Mouse (Mus musculus) frontal cortex, postnatal 36 days (tissue): ENCODE measurements around the gene Tbc1d1.

Source experiments
- DNase-seq, 2 experiments: peaks; one replicate each; pipeline ENCODE4 v3.0.0; 2022; ENCODE audit warnings: low spot score in 2 of 2

Gene Tbc1d1

DNA sequence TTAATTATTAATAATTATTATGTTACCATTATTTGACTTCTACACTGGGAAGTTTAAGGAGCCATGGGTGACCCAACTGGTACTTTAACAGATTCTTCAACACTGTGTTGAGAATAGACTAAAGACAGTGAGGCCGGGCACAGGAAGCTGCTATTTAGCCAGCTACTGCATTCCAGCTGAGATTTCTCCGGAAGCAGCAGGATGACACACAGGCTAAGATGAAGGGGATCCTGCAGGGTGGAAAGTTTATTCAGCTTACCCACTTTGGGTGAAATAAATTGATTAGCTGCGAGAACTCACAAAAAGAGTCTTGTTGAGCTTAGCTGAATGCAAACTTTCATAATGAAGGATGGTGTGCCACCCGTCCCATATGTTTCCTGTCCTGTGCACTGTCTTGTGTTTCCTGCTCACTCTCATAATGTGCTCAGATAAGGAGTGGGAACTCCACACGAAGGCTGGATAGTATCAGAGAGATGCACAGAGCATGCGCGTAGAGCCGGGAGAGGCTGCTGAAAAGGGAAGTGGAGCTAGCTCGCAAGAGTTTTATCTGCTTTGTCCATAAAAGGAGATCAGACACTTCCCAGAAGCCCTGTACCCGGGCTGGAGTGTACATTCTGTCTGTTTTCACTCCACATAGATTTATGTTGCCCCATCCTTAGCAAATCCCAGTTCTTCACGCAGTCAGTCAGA, at the start of gene Tbc1d1:
TSS of gene Tbc1d1 (plus strand) at position 445 of the 690 bp plus-strand sequence.
- peak; percentile 17 to 23 for DNase-seq

DNA sequence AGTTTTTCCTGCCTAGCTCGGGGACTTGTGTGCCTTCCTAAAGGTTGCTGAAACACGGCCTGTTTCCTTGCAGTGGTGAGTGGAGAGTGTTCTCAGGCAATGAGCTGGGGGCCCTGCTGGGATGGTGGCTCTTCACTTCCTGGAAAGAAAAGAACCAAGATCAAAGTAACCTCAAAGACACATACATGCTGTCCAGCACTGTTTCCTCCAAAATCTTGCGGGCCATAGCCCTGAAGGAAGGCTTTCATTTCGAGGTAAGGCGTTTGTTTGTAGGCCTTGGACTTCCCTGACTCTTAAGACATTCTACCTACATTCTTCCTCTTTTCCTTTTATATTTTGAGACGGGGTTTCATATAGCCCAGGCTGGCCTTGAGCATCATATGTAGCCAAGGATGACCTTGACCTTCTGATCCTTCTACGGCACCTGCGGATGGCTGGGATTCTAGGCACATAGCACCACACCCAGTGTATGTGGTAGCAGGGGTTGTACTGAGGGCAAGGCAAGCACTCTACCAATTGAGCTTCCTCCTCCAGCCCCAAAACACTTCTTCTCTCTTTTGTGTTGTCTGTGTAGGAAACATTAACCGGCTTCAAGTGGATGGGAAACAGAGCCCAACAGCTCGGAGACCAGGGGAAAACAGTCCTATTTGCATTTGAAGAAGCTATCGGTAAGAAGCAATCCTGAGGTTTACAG, 48.4 kb upstream of the Tbc1d1 start:
- DNase-seq = no peak

DNA sequence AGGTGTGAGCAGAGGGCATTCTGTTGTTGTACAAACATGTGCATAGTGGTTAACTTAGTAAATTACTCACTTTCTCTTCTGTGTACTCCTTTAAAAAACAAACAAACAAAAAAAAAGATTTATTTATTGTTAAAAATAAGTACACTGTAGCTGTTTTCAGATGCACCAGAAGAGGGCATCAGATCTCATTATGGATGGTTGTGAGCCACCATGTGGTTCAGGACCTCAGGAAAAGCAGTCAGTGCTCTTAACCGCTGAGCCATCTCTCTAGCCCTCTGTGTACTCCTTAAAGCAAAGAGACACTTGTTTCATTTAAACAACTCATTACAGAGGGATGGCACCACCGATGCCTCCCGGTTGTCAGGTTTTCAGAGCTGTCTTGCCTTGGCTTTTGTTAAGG, 46.9 kb upstream of the Tbc1d1 start:
- peak in 1 of 2 experiments; percentile 12 for DNase-seq

DNA sequence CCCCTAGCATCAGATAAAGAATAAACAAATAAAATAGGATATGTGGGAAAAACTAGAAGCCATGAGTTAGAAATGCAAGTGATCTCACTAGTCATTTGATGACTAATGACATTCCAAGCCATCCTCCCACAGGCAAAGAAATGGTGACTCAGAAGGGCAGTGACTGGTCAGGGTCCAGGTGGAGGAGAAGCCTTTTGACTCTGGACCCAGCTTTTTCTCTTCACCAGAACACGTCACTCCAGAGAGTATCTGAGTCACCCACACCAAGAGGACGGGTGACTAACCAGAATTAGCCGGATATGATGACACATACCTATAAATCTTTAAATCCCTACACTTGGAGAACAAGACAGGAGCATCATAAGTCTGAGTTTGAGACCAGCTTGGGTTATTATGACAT, 43.7 kb upstream of the Tbc1d1 start:
- DNase-seq = no peak

DNA sequence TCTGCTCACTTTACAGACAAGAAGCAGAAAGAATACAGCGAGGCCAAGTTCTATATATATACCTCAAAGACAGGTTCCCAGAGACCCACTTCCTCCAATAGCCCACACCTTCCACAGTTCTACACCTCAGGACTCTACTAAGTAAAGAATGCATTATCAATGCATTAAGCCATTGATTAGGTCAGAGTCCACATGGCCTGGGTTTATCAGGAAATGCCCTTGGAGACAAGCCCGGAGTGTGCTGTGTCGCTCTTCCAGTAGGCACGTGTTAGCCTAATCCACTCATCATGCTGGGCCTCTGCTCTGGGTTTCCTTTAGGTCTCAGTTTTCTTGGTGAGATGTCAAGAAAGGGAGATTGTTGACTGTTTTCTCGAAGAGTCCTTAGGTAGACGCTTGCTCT, 41.9 kb upstream of the Tbc1d1 start:
- no peak for DNase-seq

DNA sequence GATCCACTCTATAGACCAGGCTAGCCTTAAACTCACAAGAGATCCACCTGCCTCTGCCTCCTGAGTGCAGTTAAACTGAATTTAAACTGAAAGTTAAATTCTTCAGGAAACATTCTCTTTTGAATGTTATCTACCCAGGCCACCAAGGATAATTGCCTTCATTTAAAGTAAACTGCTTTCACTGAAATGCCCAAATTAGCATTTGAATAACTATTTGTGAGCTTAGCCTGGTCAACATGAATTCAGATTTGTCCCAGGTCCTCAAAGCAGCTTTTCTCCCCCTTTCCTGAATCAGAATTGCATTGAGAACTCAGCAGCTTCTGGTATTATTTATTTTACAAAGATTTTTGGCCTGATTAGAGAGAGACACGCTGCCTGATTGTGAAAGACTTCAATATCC, 38.9 kb upstream of the Tbc1d1 start:
- no peak for DNase-seq

DNA sequence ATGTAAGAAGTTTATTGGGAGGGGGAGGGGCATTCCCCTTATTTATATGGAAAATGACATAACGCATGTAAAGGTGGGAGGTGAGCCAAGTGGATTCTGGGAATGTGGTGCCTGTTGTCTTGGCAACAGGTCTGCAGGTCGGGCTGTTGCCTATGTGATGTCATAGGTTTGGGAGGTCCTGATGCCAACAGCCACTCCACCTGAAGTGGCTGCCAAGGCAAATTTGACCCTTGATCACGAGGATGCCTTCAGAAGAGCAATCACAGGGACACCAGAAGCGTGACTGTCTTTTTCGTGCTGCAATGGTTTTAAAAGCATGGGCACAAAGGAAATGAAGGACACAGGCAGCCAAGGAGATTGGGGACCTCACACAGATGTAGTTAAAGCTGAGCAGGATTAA, 30.3 kb upstream of the Tbc1d1 start:
- no peak for DNase-seq

DNA sequence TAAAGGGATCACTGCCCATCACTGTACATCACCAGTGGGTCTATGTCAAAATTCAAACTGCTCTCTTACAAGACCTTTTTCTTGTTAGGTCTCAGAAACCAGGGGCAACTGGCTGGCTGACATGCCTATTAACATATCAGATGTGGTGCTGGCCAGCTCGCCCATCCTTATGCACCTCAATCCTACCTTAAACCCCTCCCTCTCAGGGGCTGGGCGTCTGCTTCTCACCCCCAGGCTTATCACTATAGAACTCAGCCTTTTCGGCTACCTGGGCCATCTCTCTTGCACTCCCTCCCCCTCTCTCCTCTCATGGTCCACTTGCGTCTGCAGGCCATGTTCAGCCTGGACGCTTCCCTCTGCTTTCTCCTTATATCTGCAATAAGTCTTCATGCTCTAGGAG, 24.6 kb upstream of the Tbc1d1 start:
- DNase-seq = no peak

DNA sequence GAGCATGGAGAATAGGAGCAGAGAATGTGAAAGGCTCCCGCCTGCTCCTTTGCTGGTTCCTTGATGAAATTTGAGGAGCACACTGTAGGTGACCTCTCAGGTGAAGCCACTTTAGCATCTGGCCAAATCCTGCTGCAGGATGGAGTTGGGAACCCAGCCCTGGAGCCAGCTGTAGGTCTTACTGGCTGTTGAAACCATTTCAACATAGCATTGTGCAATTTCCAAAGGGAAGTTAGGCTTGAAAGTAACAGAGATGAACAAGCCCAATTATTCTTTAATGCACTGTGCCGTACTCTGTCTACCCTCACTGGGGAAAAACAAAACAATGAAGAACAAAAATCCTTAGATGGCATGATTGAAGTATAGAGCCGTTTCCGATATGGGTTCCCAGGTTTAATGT, 22.2 kb upstream of the Tbc1d1 start:
- DNase-seq = no peak

DNA sequence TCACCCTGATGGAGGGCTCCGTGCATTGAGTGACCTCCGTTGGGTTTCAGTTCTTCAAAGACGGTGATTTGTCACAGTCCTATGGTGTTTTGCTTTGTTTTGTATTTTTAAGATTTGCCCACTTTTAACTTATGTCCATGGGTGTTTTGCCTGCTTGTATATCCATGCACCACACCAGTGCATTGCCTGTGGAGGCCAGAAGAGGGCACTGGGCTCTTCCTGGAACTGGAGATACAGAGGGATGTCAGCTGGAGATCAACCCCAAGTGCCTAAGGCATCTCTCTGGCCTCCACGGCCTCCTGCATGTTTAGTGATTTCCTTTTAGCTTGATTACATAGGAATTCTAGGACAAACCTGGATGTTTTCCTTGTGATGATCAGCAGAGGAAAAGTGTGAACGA, 19.8 kb upstream of the Tbc1d1 start:
- DNase-seq = no peak

DNA sequence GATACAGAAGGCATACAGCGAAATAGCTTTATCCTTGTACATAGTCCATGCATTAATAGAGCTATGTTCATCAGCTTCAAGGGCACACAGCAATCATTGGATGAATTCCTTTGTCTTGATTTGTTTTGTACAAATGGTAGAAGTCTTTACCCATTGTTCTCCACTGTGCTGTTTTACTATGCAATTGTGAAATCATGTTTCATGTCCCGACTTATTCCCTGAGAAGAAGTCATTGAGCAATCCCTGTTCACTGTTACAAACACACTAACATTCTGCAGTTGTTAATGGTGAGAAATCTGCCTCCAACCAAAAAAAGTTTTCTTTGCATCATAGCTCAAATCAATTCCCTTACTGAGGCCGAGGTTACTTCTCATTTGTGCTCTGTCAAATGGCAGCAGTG, 15.9 kb upstream of the Tbc1d1 start:
- DNase-seq = no peak

DNA sequence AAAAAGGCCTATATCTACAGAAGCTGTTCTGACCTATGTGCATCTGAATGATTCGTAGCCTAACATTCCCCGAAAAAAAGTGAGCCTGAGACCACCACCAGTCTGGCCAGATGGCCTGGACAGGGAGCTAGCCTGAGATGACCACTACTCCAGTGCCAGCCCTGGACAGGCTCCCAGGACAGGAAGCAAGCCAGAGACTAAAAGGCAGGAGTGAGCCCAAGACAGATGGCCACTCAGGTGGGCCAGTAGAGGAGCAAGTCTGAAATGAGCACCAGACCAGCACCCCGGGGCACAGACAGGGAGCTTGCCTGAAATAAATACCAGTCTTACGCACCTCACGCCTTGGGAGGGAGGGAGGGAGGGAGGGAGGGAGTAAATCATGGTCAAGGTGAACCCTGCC, 11.8 kb upstream of the Tbc1d1 start:
- DNase-seq = no peak

DNA sequence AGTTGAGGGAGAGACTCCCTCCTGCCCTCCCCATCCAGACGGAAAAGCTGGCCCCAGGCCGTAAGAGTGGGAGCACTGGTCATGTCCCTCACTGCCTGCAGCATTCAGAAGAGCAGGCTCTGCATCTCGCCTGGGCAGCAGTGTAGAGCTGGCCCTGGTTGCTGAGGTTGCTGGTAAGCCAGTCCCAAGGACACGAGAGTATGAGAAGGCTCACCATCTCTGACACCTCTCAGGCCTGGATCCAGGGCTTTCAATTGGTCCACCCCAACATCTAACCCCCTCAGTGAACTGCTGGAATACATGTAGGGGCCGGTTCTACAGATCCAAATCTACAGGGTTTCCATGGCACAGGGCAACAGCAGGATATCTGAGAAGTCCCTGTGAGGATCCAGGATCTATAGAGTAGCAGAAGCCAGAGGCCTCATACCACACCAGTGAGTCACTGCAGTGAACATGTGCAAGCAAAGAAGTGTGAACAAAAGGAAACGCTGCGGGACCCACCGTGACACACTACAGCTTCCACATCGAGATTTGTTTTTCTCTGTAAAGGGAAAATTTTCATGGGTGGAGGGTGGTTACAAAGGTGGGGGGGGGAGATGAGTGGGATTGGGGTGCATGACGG, 9.6 kb upstream of the Tbc1d1 start:
- DNase-seq = no peak

DNA sequence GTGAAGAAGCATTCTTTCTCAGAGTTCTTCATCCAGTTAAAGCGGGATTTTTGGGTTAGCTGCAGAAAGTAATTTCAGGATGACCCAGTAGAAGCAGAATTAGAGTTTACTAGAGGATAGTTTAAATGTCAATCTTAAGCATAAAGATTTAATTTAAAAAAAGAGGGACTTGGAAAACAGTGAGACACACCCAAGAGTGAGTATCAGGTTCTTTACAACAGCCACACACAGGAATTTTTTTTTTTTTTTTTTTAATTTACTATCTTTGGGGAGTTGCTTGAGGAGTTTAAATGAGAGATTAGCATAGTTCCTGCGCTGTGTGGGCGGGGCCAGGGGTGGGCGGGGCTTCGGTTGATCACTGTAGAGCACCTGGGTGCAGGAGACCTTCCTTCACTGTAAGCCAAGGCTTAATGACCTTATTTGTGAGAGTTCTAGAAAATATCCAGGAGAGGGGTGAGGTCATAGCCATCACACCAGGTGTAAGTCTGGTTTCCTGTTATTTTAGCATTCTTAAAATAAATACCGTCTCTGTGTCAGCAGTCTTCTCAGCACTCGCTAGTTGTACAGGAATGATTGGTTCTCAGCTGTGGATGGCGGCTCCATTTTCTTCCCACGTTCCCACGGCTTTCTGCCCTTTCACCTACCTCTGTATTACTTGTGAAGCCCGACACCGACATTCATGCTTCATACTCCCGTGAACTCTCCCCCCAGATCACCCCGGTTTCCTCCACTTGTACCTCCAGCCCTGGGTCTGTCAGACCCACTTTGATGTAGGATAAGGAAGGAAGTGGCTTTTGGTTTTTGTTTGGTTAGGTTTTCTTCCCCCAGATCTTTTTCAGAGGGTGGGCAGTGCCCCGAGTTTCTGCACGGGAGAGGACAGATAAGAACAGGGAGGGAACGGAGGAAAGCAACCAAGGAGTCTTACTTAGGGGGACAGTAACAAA, 6.6 kb upstream of the Tbc1d1 start:
- no peak for DNase-seq

DNA sequence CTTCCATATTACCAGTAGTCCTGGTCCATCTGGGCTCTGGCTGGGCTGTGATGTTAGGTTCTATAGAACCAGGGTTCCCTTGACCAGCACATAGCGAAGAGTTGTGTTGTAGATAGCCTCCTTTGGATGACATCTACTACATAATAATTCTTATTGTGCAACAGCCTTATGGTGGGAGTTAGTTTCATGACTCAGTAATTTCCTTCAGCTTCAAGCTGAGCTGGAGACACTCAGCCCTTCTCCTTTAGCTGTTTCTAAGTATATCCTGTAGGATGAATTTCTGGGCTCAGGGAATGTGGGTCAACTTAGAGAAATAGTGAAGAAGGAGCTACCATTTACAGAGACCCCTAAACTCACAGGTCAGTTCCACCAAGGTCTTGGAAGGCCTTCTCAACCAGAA, 2.8 kb upstream of the Tbc1d1 start:
- DNase-seq = peak; percentile 12 to 14

DNA sequence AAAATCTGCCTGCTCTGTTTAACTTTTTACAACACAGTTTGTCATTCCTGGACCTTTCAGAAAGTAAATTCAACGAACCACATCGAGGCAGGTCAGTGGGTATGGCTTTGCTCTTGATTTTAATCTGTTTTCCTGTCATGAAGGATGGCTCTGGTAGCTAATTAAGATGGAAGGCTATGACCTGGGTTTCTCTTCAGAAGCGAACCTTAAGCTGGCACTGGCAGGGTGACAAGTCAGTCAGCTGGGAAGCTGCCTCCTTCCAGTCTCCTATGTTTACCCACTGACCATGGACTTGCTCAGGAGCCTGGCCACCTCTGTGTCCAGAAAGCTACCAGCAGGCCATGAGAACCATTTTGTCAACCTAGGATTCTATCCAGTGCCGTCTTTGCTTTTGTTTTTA, 474 bp downstream of the Tbc1d1 start:
- no peak for DNase-seq

DNA sequence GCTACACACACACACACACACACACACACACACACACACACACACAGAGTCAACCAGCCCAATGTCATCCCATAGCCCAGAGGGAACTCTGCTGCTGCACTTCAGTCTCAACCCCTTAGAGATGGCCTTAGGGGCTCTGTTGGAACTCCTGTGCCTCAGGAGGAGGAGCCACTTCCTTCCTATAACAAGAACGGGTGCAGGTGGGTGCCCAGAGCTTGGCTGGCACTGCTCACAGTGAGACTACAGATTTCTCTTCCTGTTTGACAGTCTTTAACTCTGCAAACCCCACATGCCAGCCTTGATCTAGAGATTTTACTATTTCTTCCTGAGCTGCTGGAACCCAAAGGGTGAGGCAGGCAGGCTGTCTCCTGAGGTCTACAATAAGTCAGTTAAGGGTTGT, 1.8 kb downstream of the Tbc1d1 start:
- no peak for DNase-seq

DNA sequence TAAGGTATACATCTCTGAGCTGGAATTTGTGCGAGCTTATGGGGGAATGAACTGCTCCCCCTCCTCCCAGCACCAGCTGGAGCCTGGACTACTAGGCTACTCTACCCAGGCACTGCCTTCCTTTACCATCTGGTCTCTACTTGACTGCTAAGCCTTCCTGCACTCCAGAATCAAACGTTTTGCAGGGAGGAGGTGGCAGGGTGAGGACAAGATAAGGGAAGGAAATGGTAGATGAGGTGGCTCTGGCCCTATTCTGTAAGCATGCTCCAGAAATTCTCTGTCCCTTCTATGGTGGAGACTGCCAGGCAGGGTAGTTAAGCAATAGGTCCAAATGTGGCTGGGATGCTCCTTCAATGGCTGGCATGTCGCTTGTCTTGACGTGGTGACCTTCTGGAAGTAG, 2.4 kb downstream of the Tbc1d1 start:
- no peak for DNase-seq

DNA sequence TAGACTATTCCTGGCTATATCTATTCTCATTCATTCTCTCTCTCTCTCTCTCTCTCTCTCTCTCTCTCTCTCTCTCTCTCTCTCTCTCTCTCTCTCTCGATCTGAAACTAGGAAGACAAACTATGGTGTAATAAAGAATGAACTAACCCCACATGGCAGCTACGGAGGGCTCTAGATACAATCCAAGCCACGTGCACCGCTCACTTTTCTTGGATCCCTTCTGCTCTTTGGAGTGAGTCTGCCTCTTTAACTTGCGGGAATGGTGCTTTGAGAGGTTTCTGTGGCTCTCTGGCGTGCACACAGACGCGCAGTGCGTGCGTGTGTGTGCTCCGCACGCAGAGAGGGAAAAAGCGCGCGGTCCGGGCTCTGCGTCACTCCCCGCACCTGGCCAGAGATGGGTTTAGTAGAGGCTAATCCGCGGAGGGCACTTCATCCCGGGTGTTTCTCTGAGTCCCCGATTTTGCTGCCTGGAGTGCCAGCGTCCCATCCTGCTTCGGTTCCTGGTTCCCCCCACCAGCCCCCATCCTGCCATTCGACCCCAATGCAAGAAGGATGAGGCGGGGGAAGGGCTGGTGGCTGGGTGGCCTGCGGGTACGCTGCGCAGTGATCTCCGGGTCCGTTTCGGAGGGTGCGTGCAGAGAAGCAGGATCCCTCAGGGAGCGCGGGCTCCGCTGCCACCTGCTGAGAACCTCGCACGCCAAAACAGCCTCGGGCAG, 3.1 kb downstream of the Tbc1d1 start:
- DNase-seq = peak; percentile 54 to 68

DNA sequence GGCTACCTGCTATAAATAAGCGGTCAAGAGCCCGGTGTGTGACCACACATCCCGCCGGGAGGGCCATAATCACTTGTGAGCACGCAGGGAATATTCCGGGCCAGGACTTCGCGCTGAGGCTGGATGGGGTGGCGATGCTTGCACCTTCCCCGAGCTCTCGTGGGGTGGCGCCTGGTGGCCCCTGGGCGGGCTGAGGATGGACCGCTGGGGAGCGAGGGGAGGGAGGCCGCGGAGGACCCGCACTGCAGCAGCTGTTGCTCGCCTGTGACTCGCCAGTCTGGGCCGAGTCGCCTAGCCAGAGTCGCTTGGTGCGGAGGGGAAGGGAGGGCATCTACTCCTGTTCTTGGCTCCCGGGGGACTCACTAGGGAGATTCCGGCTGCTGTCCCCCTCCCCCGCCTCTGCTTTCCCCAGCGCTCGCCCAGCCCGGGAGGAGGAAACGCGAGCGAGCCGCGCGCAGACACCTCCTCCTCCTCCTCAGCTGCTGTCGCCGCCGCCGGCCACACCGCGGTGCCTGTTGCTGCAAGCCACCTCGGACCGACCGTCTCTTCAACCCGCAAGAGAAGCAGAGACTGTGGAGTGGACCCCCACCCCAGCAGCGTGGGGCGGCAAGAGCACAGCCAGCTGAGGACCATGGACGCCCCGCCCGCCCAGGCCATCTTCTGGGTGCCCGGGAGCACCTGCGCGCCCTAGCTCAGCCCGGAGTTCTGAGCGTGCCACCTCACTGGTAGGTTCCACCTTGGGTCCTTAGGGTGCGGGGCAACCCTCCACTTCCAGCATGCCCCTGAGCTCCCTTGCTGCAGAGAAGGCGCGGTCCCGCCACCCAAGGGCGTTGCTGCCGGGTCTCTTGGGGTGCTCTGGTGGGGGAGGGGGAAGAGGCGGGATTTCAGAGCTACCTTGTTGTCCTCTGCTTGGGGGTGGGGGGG, 3.9 kb downstream of the Tbc1d1 start:
- DNase-seq = peak; percentile 71 to 72
